27 mouse cellular contexts compared by ENCODE assay signal in genomic region chr1:157549721-157550120, GRCm38 (mm10). TPM values are rescaled to one million over a fixed set of nuclear protein-coding genes. Genes with fewer than 3 reads are reported as not detected.
A peak's percentile ranks its signal among the peaks of the same experiment; 100 is the strongest.
DNase-seq lines count a peak whose midpoint lies in the region; ATAC-seq and TF ChIP-seq lines count a peak whose summit lies in the region.
"Had no signal": no experiment of that assay in that cellular context is flagged by ENCODE, and none has a peak within 500 bp of the region (broad histone marks: within the 10 kb centered on the region; RNA-seq: fewer than 3 reads in every experiment).

No protein-coding gene starts in this region.

- TF ChIP-seq RAD21 in MEL (IDR thresholded peaks at IDR 0.05; ENCODE audit: low read depth, low read length), result no peak

- H3K27ac ChIP-seq in MEL (ENCODE audit: control insufficient read depth, low read depth, low read length), result no peak overlapping the region
- H3K27ac ChIP-seq: forebrain, embryonic 12.5 days; hindbrain, embryonic 13.5 days; kidney, postnatal 0 days; limb, embryonic 12.5 days; liver, embryonic 13.5 days; midbrain, embryonic 12.5 days; neural tube, embryonic 13.5 days had no signal

- no peak for TF ChIP-seq POLR2A in MEL (IDR thresholded peaks at IDR 0.05; ENCODE audit: control insufficient read depth in 1 of 2, insufficient read depth in 1 of 2, low read depth in 1 of 2, low read length in 2 of 2, poor library complexity in 1 of 2)

- no peak; a peak in 1 of 4 replicates for TF ChIP-seq EP300 in MEL (IDR thresholded peaks at IDR 0.05; ENCODE audit: low read depth in 1 of 2, low read length in 2 of 2)

- DNase-seq in lung, postnatal 36 days, result peak; percentile 20
- no peak for DNase-seq in lung, postnatal 25 days (ENCODE audit: low spot score)
- peak; percentile 57 for DNase-seq in MEL (ENCODE audit: low read depth, low spot score)
- DNase-seq in thymus, postnatal 14 days, result no peak
- DNase-seq in adrenal gland, postnatal 14 days, result no peak
- DNase-seq: adrenal gland, postnatal 36 days; cerebellum, adult 18-20 months; cerebellum, postnatal 10 days; gastrocnemius, postnatal 14 days; heart, adult 18-20 months; heart, postnatal 4 days; kidney, adult 8-10 months; liver, embryonic 13.5 days; lung, adult 2 months; lung, postnatal 10 days; thymus, adult 2 months; thymus, postnatal 4 days had no signal

- H3K9ac ChIP-seq in MEL (ENCODE audit: control insufficient read depth, low read depth, low read length, poor library complexity, severe bottlenecking), result no peak overlapping the region
- H3K9ac ChIP-seq: forebrain, embryonic 12.5 days; hindbrain, embryonic 13.5 days; limb, embryonic 12.5 days; liver, embryonic 13.5 days; midbrain, embryonic 12.5 days; neural tube, embryonic 13.5 days had no signal

- no peaks in the 10 kb centered on the region for H3K27me3 ChIP-seq in MEL (ENCODE audit: control insufficient read depth in 1 of 2, insufficient read depth in 2 of 2, low read length in 2 of 2)
- H3K27me3 ChIP-seq: liver, embryonic 13.5 days had no signal

- peaks cover 5 to 36% of the 10 kb centered on the region in 2 experiments; a peak in 3 of 4 replicates for H3K4me1 ChIP-seq in MEL (ENCODE audit: control insufficient read depth in 1 of 2, insufficient read depth in 2 of 2, low read length in 2 of 2)
- H3K4me1 ChIP-seq: liver, embryonic 13.5 days; megakaryocyte, embryonic 14.5 days had no signal

- no peaks in the 10 kb centered on the region for H3K9me3 ChIP-seq in MEL (replicated peaks; ENCODE audit: insufficient read depth, low read length)
- H3K9me3 ChIP-seq: forebrain, embryonic 12.5 days; hindbrain, embryonic 13.5 days; limb, embryonic 12.5 days; midbrain, embryonic 12.5 days; neural tube, embryonic 13.5 days had no signal

- no peaks in the 10 kb centered on the region for H3K79me2 ChIP-seq in MEL (ENCODE audit: control insufficient read depth, insufficient read depth, low read length, poor library complexity)

- no peak for TF ChIP-seq CTCF in MEL (IDR thresholded peaks at IDR 0.05 in 2 of 3, conservative IDR thresholded peaks at IDR 0.05 in 1 of 3; ENCODE audit: control insufficient read depth in 1 of 3, insufficient read depth in 1 of 3, low read depth in 2 of 3, low read length in 3 of 3, poor library complexity in 1 of 3, severe bottlenecking in 1 of 3)

- peak; percentile 38 for ATAC-seq in megakaryocyte progenitor cell, adult 5-6 weeks (replicated peaks; ENCODE audit: poor library complexity)
- ATAC-seq: intestine, embryonic 16.5 days had no signal

- peaks cover 0 to 14% of the 10 kb centered on the region in 2 experiments; a peak in 2 of 4 replicates for H3K36me3 ChIP-seq in MEL (ENCODE audit: control insufficient read depth in 1 of 2, insufficient read depth in 2 of 2, low read length in 2 of 2)
- H3K36me3 ChIP-seq: forebrain, embryonic 12.5 days; hindbrain, embryonic 13.5 days; limb, embryonic 12.5 days; midbrain, embryonic 12.5 days; neural tube, embryonic 13.5 days had no signal

- H3K4me3 ChIP-seq in MEL (ENCODE audit: control insufficient read depth in 1 of 2, insufficient read depth in 1 of 2, low read depth in 2 of 2, low read length in 2 of 2), result no peak overlapping the region
- H3K4me3 ChIP-seq: erythroblast, embryonic 14.5 days; forebrain, embryonic 12.5 days; hindbrain, embryonic 13.5 days; limb, embryonic 12.5 days; liver, embryonic 13.5 days; megakaryocyte, embryonic 14.5 days; midbrain, embryonic 12.5 days; neural tube, embryonic 13.5 days had no signal

TF ChIP-seq in MEL, 35 proteins besides CTCF, POLR2A, EP300 and RAD21:
- TF ChIP-seq MYC (IDR thresholded peaks at IDR 0.05; ENCODE audit: low read depth, low read length) (no peak), UBTF (IDR thresholded peaks at IDR 0.05; ENCODE audit: borderline replicate concordance, insufficient read depth, low read depth, low read length) (no peak), MAZ (IDR thresholded peaks at IDR 0.05; ENCODE audit: low read depth, low read length) (no peak), RCOR1 (IDR thresholded peaks at IDR 0.05; ENCODE audit: low read depth, low read length) (peak; percentile 38; the same call in 1 of the 2 replicates), TAL1 (IDR thresholded peaks at IDR 0.05; ENCODE audit: low read length) (no peak)

RNA-seq across cellular contexts. Expression of gene Sec16b, which starts 43.2 kb away (rescaled TPM):
- 0.03 and 0.04 TPM in 2 replicates for total RNA-seq in MEL (2012; rRNA removed)
- polyA plus RNA-seq in MEL (2012; ENCODE audit: insufficient read depth in 1 of 2, insufficient read length in 2 of 2, low read depth in 1 of 2, low replicate concordance in 2 of 2, missing spikeins in 1 of 2), result under 1 TPM in 1 of 2 experiments, not detected in 1; 0.03 TPM
- total RNA-seq in megakaryocyte progenitor cell, adult 5-6 weeks (2015), result 0.93 and 1.2 TPM in 2 replicates
- total RNA-seq in megakaryocyte progenitor cell, adult 5-6 weeks (2017), result 0.17 and 0.54 TPM in 2 replicates
- 1.4 and 4.7 TPM in 2 replicates for total RNA-seq in adrenal gland, postnatal 14 days (2021)
- polyA plus RNA-seq: erythroblast, embryonic 14.5 days had no signal

Comparison
In these comparisons a context has a peak if more than half of its experiments do, and no peak if none do; other contexts are left out.
1. DNase-seq: peak in lung, postnatal 36 days (single experiment) and MEL (single experiment); none in lung, postnatal 25 days (single experiment), thymus, postnatal 14 days (single experiment) and adrenal gland, postnatal 14 days (single experiment).